23 mouse cellular contexts compared by ENCODE assay signal in the genomic region with DNA sequence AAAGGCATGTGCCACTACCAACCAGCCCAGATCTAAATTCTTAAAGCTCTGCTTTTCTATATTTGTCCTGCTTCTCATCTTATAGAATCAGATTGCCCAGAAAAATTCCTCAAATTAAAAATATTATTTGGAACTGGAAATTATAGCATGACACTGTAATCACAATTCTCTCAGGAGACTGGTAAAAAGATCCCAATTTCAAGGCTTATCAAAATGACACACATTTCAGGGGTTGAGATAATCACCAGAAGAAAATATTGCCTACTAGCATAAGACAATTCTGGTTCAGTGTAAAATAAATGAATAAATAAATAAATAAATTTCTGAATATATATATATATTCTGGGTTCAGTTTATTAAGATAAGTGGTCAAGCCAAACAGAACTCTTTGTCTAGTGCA. TPM values are rescaled to one million over a fixed set of nuclear protein-coding genes. Genes with fewer than 3 reads are reported as not detected.
DNase-seq lines count a peak whose midpoint lies in the region; ATAC-seq and TF ChIP-seq lines count a peak whose summit lies in the region.
"Had no signal": no experiment of that assay in that cellular context is flagged by ENCODE, and none has a peak within 500 bp of the region (broad histone marks: within the 10 kb centered on the region; RNA-seq: fewer than 3 reads in every experiment).

No protein-coding gene starts in this region.

- ATAC-seq in liver, embryonic 14.5 days (ENCODE audit: insufficient read depth) = peak; percentile 47; the same call in 1 of the 2 replicates
- 0 out of 2 replicates have a peak, but pooled peaks have one; percentile 55 for ATAC-seq in liver, embryonic 16.5 days (ENCODE audit: low read depth)
- no peak for ATAC-seq in forebrain, embryonic 12.5 days (ENCODE audit: low FRiP score)
- ATAC-seq: activated CD4-positive, CD25-positive, alpha-beta regulatory T cell, adult 4 months; CD4-positive, CD25-positive, alpha-beta regulatory T cell, adult 4 months; forebrain, embryonic 15.5 days; hindbrain, postnatal 0 days; inflammation-experienced regulatory T-cells, adult 6 months had no signal

- H3K4me2 ChIP-seq in liver, embryonic 14.5 days (ENCODE audit: low read depth) = peak overlapping the region; percentile 11; the same call in 1 of the 2 replicates
- 0 out of 2 replicates have a peak overlapping the region, but pooled peaks have one; percentile 13 for H3K4me2 ChIP-seq in liver, embryonic 16.5 days (ENCODE audit: low read depth, low read length)
- no peak overlapping the region for H3K4me2 ChIP-seq in forebrain, embryonic 12.5 days
- H3K4me2 ChIP-seq: forebrain, embryonic 15.5 days; heart, embryonic 13.5 days; hindbrain, embryonic 14.5 days had no signal

- no peak overlapping the region for H3K9ac ChIP-seq in liver, embryonic 14.5 days (replicated peaks)
- no peak overlapping the region for H3K9ac ChIP-seq in liver, embryonic 16.5 days (ENCODE audit: low read depth, low read length)
- H3K9ac ChIP-seq in forebrain, embryonic 12.5 days = no peak overlapping the region
- H3K9ac ChIP-seq: forebrain, embryonic 15.5 days; heart, embryonic 13.5 days; hindbrain, embryonic 14.5 days had no signal

- H3K4me3 ChIP-seq in liver, embryonic 14.5 days (ENCODE audit: insufficient read depth in 1 of 2, low read depth in 2 of 2, low read length in 2 of 2) = no peak overlapping the region
- H3K4me3 ChIP-seq in liver, embryonic 16.5 days (ENCODE audit: low read depth, low read length) = no peak overlapping the region
- H3K4me3 ChIP-seq in forebrain, embryonic 12.5 days (replicated peaks) = no peak overlapping the region
- H3K4me3 ChIP-seq in kidney, adult 2 months (ENCODE audit: insufficient read depth, low read depth, low read length) = no peak overlapping the region
- H3K4me3 ChIP-seq: forebrain, embryonic 15.5 days; heart, adult 2 months; heart, embryonic 10.5 days; heart, embryonic 13.5 days had no signal

- DNase-seq in liver, embryonic 14.5 days (ENCODE audit: low read depth in 3 of 3, low spot score in 3 of 3) = peak in 1 of 3 experiments; percentile 45
- no peak for DNase-seq in liver
- DNase-seq in c-Kit-positive CD71-positive TER-119-positive erythroid progenitor cells, embryonic 14.5 days (ENCODE audit: low spot score) = peak; percentile 52
- DNase-seq in kidney, adult 2 months = no peak
- DNase-seq: adrenal gland, postnatal 10 days; adrenal gland, postnatal 36 days; cerebellum, adult 18-20 months; cerebellum, adult 9-10 months; cerebellum, postnatal 14 days; gastrocnemius, postnatal 25 days; heart, adult 2 months; heart, postnatal 14 days; heart, postnatal 4 days had no signal

- H3K27me3 ChIP-seq in liver, embryonic 14.5 days (ENCODE audit: control insufficient read depth, insufficient read depth, low read length) = no peaks in the 10 kb centered on the region
- H3K27me3 ChIP-seq in liver, embryonic 16.5 days (ENCODE audit: control insufficient read depth, insufficient read depth, low read depth, low read length) = no peaks in the 10 kb centered on the region
- no peaks in the 10 kb centered on the region for H3K27me3 ChIP-seq in forebrain, embryonic 12.5 days
- H3K27me3 ChIP-seq in kidney, adult 2 months (replicated peaks; ENCODE audit: control insufficient read depth, insufficient read depth, low read length) = no peaks in the 10 kb centered on the region
- H3K27me3 ChIP-seq: forebrain, embryonic 15.5 days; heart, embryonic 13.5 days had no signal

- H3K4me1 ChIP-seq in liver, embryonic 14.5 days (replicated peaks; ENCODE audit: control insufficient read depth in 2 of 2, insufficient read depth in 2 of 2, low read length in 1 of 2) = peaks cover 7 to 10% of the 10 kb centered on the region in 2 experiments
- H3K4me1 ChIP-seq in liver, embryonic 16.5 days (ENCODE audit: control insufficient read depth, low read depth, low read length) = peaks cover 5% of the 10 kb centered on the region
- H3K4me1 ChIP-seq in forebrain, embryonic 12.5 days = no peaks in the 10 kb centered on the region
- H3K4me1 ChIP-seq in kidney, adult 2 months (ENCODE audit: control insufficient read depth, insufficient read depth, low read length) = no peaks in the 10 kb centered on the region
- H3K4me1 ChIP-seq: forebrain, embryonic 15.5 days; heart, embryonic 10.5 days; heart, embryonic 13.5 days had no signal

- peak; percentile 55 for TF ChIP-seq EP300 in liver, embryonic 14.5 days (IDR thresholded peaks at IDR 0.05; ENCODE audit: low read depth)

- no peak for TF ChIP-seq CTCF in liver, embryonic 14.5 days (IDR thresholded peaks at IDR 0.05; ENCODE audit: low read depth)
- no peak for TF ChIP-seq CTCF in kidney, adult 2 months (conservative IDR thresholded peaks at IDR 0.05; ENCODE audit: insufficient read depth, insufficient read length, low read depth, low read length)

- H3K27ac ChIP-seq in liver, embryonic 14.5 days = peak overlapping the region; percentile 42
- H3K27ac ChIP-seq in liver, embryonic 16.5 days (ENCODE audit: low read length) = peak overlapping the region; percentile 41; the same call in 1 of the 2 replicates
- no peak overlapping the region for H3K27ac ChIP-seq in forebrain, embryonic 12.5 days
- H3K27ac ChIP-seq in kidney, adult 2 months (ENCODE audit: insufficient read depth, low read depth, low read length) = no peak overlapping the region
- H3K27ac ChIP-seq: forebrain, embryonic 15.5 days; heart, adult 2 months; heart, embryonic 10.5 days; heart, embryonic 13.5 days; hindbrain, embryonic 14.5 days; hindbrain, postnatal 0 days had no signal

- no peaks in the 10 kb centered on the region; the same call in 1 of the 2 replicates for H3K36me3 ChIP-seq in liver, embryonic 14.5 days (replicated peaks; ENCODE audit: control insufficient read depth, insufficient read depth, low read depth)
- no peaks in the 10 kb centered on the region; the same call in 1 of the 2 replicates for H3K36me3 ChIP-seq in liver, embryonic 16.5 days (ENCODE audit: control insufficient read depth, insufficient read depth)
- H3K36me3 ChIP-seq in forebrain, embryonic 12.5 days (replicated peaks) = no peaks in the 10 kb centered on the region
- H3K36me3 ChIP-seq in kidney, adult 2 months (ENCODE audit: control insufficient read depth, insufficient read depth, low read length) = peaks cover 1% of the 10 kb centered on the region; the same call in 1 of the 2 replicates

- no peak for TF ChIP-seq POLR2A in kidney, adult 2 months (IDR thresholded peaks at IDR 0.05; ENCODE audit: low read depth, low read length)

- H3K9me3 ChIP-seq in liver, embryonic 14.5 days (ENCODE audit: control insufficient read depth, low read length) = no peaks in the 10 kb centered on the region
- H3K9me3 ChIP-seq in liver, embryonic 16.5 days (replicated peaks; ENCODE audit: control insufficient read depth, low read length) = no peaks in the 10 kb centered on the region
- H3K9me3 ChIP-seq in forebrain, embryonic 12.5 days = no peaks in the 10 kb centered on the region
- H3K9me3 ChIP-seq: forebrain, embryonic 15.5 days; heart, embryonic 10.5 days; heart, embryonic 13.5 days had no signal

RNA-seq across cellular contexts. Expression of gene Trmt11, which starts 9.1 kb away (rescaled TPM):
- 3.0 and 4.7 TPM in 2 replicates for polyA plus RNA-seq in liver, embryonic 14.5 days (2012; rRNA removed)
- polyA plus RNA-seq in liver, embryonic 14.5 days (2014; fragmentation: Nextera tagmentation; extraction: Ambion mirVana) = 17.9 and 20.0 TPM in 2 replicates
- polyA plus RNA-seq in liver, embryonic 16.5 days (2015; fragmentation: Nextera tagmentation; extraction: Ambion mirVana) = 10.5 and 12.7 TPM in 2 replicates
- polyA plus RNA-seq in forebrain, embryonic 12.5 days (2016; fragmentation: Nextera tagmentation; extraction: Ambion mirVana) = 30.1 and 32.5 TPM in 2 replicates
- 0.84 and 1.4 TPM in 2 replicates for polyA plus RNA-seq in kidney, adult 2 months (2012; rRNA removed)

RNA-seq across cellular contexts. Expression of gene Hint3, which starts 19.8 kb away (rescaled TPM):
- polyA plus RNA-seq in liver, embryonic 14.5 days (2012; rRNA removed) = 2.7 and 5.5 TPM in 2 replicates
- 17.5 and 18.1 TPM in 2 replicates for polyA plus RNA-seq in liver, embryonic 14.5 days (2014; fragmentation: Nextera tagmentation; extraction: Ambion mirVana)
- 17.0 and 17.1 TPM in 2 replicates for polyA plus RNA-seq in liver, embryonic 16.5 days (2015; fragmentation: Nextera tagmentation; extraction: Ambion mirVana)
- 18.5 and 22.7 TPM in 2 replicates for polyA plus RNA-seq in forebrain, embryonic 12.5 days (2016; fragmentation: Nextera tagmentation; extraction: Ambion mirVana)
- polyA plus RNA-seq in kidney, adult 2 months (2012; rRNA removed) = 17.5 and 20.3 TPM in 2 replicates

Comparison
In these comparisons a context has a peak if more than half of its experiments do, and no peak if none do; other contexts are left out.
1. H3K27ac ChIP-seq: peak in liver, embryonic 14.5 days (single experiment) and liver, embryonic 16.5 days (single experiment); none in forebrain, embryonic 12.5 days (single experiment) and kidney, adult 2 months (single experiment).